Mouse (Mus musculus): ENCODE data around the gene Nlk. TPM values are rescaled to one million over a fixed set of nuclear protein-coding genes. Genes with fewer than 3 reads are reported as not detected.

Gene Nlk
- polyA plus RNA-seq, 1 experiment from 2014 or later: 33.9 TPM

DNA sequence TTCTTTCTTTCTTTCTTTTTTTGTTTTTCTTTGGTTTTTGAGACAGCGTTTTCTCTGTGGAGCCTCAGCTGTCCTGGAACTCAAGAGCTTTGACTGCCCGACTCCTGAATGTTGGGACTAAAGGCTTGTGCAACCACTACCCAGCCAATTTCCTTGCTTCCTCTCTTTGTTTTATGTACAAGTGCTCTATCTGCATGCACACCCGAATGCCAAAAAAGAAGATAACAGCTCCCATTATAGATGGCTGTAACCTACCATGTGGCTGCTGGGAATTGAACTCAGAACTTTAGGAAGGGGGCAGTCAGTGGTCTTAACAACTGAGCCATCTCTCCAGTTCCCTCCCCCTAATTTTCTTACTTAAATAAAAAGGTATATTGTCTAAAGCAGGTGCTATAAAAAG is 77.0 kb downstream of the Nlk start:
- no peak for ATAC-seq (ENCODE audit: low read depth)
- Histone ChIP-seq H3K27me3 (no peaks in the 10 kb centered on the region), H3K9ac (no peak overlapping the region), H3K9me3 (no peaks in the 10 kb centered on the region), H3K4me3 (no peak overlapping the region), H3K4me1 (replicated peaks) (no peaks in the 10 kb centered on the region; the same call in 1 of the 2 replicates), H3K27ac (replicated peaks) (no peak overlapping the region), H3K4me2 (no peak overlapping the region), H3K36me3 (peaks cover 11% of the 10 kb centered on the region)
- 93% methylated on average over 3 of the region's 3 CpGs for WGBS

DNA sequence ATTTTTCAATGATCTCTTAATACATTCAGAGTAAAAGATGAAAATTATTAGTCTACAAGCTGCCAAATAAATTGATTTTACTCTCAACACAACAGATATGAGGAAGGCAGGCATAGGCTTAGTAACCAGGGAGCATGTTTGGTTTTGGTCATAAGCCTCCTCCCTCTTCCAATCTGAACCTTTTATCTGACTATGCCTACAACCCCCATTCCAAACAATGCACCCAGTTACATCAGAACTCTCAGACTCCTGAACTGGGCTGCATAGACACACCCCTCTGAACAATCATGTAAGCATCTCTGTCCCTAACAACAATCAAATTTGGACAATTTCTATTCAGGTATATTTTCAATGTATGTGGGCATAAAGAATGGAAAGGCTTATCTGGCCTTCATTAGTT is 85.9 kb downstream of the Nlk start:
- H3K36me3 ChIP-seq: peaks cover 6% of the 10 kb centered on the region
- H3K27ac ChIP-seq (replicated peaks): no peak overlapping the region
- no peak overlapping the region for H3K4me3 ChIP-seq
- no peak for ATAC-seq (ENCODE audit: low read depth)
- H3K4me1 ChIP-seq (replicated peaks): no peaks in the 10 kb centered on the region
- no peaks in the 10 kb centered on the region for H3K27me3 ChIP-seq
- no peaks in the 10 kb centered on the region for H3K9me3 ChIP-seq
- no peak overlapping the region for H3K9ac ChIP-seq
- H3K4me2 ChIP-seq: no peak overlapping the region

DNA sequence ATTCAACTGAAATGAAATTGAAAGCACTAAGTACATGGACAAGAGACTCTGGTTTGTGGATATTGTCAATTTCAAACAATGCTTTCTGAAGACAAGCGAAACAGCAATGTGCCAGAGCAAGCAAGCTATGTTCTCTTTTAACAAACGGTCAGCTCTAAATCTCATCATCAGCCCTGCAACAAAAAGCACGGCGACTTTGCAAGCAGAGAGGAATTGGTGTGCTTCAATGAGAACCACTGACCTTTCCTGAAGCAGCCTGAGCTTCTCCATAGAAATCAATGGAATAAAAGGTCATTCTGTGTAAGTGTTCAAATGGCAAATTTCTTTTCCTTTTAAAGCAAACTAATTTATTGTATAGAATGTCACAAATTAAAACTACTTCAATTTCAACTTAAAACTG is 87.5 kb downstream of the Nlk start:
- Histone ChIP-seq H3K4me3 (no peak overlapping the region), H3K4me1 (replicated peaks) (no peaks in the 10 kb centered on the region), H3K36me3 (peaks cover 3% of the 10 kb centered on the region; the same call in 1 of the 2 replicates), H3K27ac (replicated peaks) (no peak overlapping the region), H3K9me3 (no peaks in the 10 kb centered on the region), H3K27me3 (no peaks in the 10 kb centered on the region), H3K4me2 (no peak overlapping the region), H3K9ac (no peak overlapping the region)
- 72% methylated on average over 4 of the region's 4 CpGs for WGBS
- ATAC-seq (ENCODE audit: low read depth): no peak

DNA sequence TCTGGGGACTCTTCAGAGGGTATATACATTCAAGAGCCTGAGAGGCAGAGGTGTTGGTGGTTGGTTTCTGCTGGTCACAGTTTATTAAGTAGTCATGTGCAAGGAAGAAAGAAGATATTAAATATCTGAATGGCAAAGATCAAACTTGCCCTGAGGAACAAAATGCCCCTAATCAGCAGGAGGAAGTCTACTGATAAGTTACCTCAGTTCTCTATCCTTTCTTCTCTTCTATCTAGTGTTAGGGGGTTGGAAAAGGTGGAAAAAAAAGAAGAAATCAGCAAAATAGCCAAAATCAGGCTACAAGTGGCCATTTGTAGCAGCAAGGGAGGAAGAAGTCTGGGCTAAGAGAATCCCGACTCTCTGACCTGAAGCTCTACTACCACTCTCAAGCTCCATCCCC is 92.3 kb downstream of the Nlk start:
- H3K27ac ChIP-seq (replicated peaks): no peak overlapping the region
- no peak overlapping the region for H3K4me3 ChIP-seq
- 0 out of 2 replicates have a peak, but pooled peaks cover 3% of the 10 kb centered on the region for H3K36me3 ChIP-seq
- WGBS: 60% methylated on average over 1 of the region's 1 CpGs
- H3K9ac ChIP-seq: no peak overlapping the region
- ATAC-seq (ENCODE audit: low read depth): no peak
- H3K4me1 ChIP-seq (replicated peaks): no peaks in the 10 kb centered on the region
- H3K9me3 ChIP-seq: no peaks in the 10 kb centered on the region
- no peak overlapping the region for H3K4me2 ChIP-seq
- H3K27me3 ChIP-seq: no peaks in the 10 kb centered on the region

DNA sequence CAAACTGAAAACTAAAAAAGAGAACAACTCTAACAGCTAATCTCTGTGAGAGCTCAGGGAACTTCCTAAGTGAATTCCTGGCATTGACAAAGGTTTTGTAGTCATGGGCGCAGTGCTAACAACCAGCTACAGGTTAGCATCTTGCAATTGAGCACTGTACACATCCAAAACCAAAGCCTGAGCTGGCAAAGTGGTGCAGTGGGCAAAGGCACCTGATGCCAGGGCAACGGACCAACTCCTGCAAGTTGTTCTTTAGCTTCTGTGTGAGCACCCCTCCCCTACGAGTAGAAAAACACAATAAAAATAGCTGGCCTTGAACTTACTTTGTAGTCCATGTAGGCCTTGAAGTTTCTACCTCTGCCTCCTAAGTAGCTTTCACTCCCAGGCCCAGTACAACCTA is 94.4 kb downstream of the Nlk start:
- Histone ChIP-seq H3K9ac (no peak overlapping the region), H3K4me1 (replicated peaks) (no peaks in the 10 kb centered on the region), H3K27me3 (no peaks in the 10 kb centered on the region), H3K9me3 (no peaks in the 10 kb centered on the region), H3K27ac (replicated peaks) (no peak overlapping the region), H3K4me3 (no peak overlapping the region), H3K4me2 (no peak overlapping the region), H3K36me3 (0 out of 2 replicates have a peak, but pooled peaks cover 3% of the 10 kb centered on the region)
- ATAC-seq (ENCODE audit: low read depth): no peak
- 93% methylated on average over 3 of the region's 3 CpGs for WGBS

DNA sequence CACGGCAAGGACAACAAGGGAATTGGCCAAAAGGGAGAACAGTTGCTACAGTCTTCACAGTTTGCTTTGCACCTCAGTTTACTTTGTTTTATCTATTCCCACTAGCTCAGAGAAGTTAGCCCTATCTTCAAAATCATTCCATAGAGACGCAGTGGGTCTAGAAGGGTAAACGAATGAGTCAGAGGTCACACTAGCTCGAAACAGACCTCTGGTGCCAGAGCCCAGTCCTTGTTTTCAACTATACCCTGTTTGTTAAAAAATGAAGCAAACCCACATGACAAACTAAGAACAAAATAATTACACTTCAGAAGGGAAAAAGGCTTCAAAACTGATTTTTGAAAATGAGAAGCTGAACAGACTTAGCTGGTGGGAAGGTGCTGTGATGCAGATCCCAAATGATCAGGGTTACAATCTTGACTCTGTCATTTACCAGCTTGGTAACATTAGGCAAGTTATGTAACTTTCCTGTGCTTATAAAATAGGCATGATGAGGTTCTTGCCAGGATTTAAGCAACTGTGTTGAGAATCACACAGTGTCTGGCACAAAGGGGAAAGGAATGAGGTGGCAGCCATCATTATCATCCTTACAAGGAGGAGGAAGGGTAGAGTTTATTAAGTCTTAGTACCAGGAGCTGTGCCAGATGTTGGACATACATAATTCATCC is 96.1 kb downstream of the Nlk start:
- H3K36me3 ChIP-seq: no peaks in the 10 kb centered on the region
- H3K27me3 ChIP-seq: no peaks in the 10 kb centered on the region
- H3K4me3 ChIP-seq: no peak overlapping the region
- no peak overlapping the region for H3K9ac ChIP-seq
- no peaks in the 10 kb centered on the region for H3K9me3 ChIP-seq
- WGBS: 87% methylated on average over 4 of the region's 4 CpGs
- H3K27ac ChIP-seq (replicated peaks): no peak overlapping the region
- no peak for ATAC-seq (ENCODE audit: low read depth)
- H3K4me2 ChIP-seq: no peak overlapping the region
- H3K4me1 ChIP-seq (replicated peaks): peaks cover 11% of the 10 kb centered on the region

DNA sequence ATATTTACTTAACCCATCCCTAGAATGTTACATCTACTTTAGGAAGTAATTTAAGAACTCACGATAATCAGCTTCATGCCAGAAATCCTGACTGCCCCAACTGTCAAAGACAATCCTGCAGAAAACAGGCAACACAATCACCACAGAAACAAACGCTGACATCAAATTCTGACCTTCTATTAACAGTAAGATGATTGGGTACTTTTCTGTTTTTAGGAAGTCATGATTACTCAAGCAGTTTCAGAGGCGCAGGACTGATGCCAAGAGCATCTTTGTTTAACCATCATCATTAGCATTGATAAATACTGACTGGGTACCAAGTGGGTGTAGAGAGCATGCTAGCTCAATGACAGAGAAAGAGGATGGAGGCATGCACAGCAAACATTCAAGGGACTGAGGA is 96.7 kb downstream of the Nlk start:
- H3K27ac ChIP-seq (replicated peaks): no peak overlapping the region
- H3K27me3 ChIP-seq: no peaks in the 10 kb centered on the region
- peaks cover 3% of the 10 kb centered on the region; the same call in 1 of the 2 replicates for H3K36me3 ChIP-seq
- no peak overlapping the region for H3K4me2 ChIP-seq
- 92% methylated on average over 3 of the region's 3 CpGs for WGBS
- H3K9ac ChIP-seq: no peak overlapping the region
- peaks cover 15% of the 10 kb centered on the region for H3K4me1 ChIP-seq (replicated peaks)
- ATAC-seq (ENCODE audit: low read depth): no peak
- H3K4me3 ChIP-seq: no peak overlapping the region
- H3K9me3 ChIP-seq: no peaks in the 10 kb centered on the region

DNA sequence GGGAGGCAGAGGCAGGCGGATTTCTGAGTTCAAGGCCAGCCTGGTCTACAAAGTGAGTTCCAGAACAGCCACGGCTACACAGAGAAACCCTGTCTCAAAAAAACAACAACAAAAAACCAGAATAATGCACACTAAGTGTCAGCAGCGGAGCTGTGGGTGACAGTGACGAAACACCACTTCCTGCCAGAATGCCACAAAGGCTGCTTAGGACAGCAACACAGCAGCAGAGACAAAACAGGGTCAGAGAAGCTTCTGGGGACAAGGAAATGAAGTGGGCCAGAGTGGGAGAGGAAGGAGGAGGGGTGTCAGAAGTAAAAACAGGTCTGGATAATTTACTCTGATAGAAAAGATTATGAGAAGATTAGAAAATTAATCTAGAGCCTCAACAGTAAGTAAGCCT is 97.1 kb downstream of the Nlk start:
- no peak for ATAC-seq (ENCODE audit: low read depth)
- no peak overlapping the region for H3K4me2 ChIP-seq
- H3K4me1 ChIP-seq (replicated peaks): peaks cover 19% of the 10 kb centered on the region
- WGBS: 79% methylated on average over 4 of the region's 4 CpGs
- H3K27ac ChIP-seq (replicated peaks): no peak overlapping the region
- no peak overlapping the region for H3K9ac ChIP-seq
- H3K36me3 ChIP-seq: peaks cover 8% of the 10 kb centered on the region; the same call in 1 of the 2 replicates
- H3K9me3 ChIP-seq: no peaks in the 10 kb centered on the region
- H3K27me3 ChIP-seq: no peaks in the 10 kb centered on the region
- H3K4me3 ChIP-seq: no peak overlapping the region

DNA sequence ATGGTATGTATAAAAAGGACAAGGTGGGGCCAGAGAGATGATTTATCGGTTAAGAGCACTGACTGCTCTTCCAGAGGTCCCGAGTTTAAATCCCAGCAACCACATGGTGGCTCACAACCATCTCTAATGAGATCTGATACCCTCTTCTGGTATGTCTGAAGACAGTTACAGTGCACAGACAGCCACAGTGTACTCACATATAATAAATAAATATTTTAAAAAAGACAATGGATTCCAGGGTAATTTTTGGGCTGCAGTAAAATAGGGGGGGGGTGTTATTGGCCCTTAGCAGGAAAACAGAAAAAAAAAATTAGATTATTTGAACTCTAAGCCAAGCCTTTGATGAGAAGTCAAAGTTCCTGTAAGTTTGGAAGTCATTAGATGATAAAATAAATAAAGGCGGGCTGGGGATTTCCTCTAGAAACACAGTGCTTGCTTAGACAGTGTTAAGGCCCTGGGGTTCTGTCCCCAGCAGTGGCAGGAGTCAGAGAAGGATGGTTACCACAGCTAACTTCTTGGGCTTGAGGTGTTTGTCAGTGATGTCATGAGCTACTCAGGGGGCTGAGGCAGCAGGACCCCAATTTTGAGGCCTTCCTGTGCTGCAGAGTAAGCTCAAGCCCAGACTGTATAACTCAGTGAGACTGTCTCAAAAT is 98.3 kb downstream of the Nlk start:
- no peak for ATAC-seq (ENCODE audit: low read depth)
- Histone ChIP-seq H3K27me3 (no peaks in the 10 kb centered on the region), H3K36me3 (peaks cover 8% of the 10 kb centered on the region; the same call in 1 of the 2 replicates), H3K4me1 (replicated peaks) (peaks cover 19% of the 10 kb centered on the region), H3K9me3 (no peaks in the 10 kb centered on the region), H3K4me2 (no peak overlapping the region), H3K27ac (replicated peaks) (no peak overlapping the region), H3K4me3 (no peak overlapping the region), H3K9ac (no peak overlapping the region)
- 80% methylated on average over 3 of the region's 3 CpGs for WGBS

DNA sequence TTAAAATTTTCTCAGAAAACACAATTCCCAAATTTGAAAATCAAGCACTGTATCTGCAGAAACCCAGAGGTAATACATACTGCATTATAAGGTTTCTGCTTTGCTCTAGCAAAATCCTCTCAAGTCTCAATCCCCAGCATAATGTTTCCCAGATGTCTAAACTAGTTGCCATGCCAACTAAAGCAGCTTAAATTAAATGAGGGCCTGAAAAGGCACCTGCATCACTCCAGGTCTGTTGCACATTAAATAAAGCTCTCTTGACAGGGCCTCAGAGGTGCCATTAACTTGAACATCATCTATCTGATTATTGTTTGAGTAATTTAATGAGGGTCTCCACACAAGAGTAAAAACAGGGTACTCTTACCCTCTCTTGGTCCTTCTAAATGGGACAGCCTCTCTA is 100.4 kb downstream of the Nlk start:
- no peaks in the 10 kb centered on the region for H3K9me3 ChIP-seq
- H3K4me3 ChIP-seq: no peak overlapping the region
- H3K27me3 ChIP-seq: no peaks in the 10 kb centered on the region
- H3K4me1 ChIP-seq (replicated peaks): peaks cover 19% of the 10 kb centered on the region
- H3K4me2 ChIP-seq: no peak overlapping the region
- H3K36me3 ChIP-seq: peaks cover 8% of the 10 kb centered on the region; the same call in 1 of the 2 replicates
- peak; percentile 56 for ATAC-seq (ENCODE audit: low read depth)
- H3K9ac ChIP-seq: no peak overlapping the region
- H3K27ac ChIP-seq (replicated peaks): no peak overlapping the region

DNA sequence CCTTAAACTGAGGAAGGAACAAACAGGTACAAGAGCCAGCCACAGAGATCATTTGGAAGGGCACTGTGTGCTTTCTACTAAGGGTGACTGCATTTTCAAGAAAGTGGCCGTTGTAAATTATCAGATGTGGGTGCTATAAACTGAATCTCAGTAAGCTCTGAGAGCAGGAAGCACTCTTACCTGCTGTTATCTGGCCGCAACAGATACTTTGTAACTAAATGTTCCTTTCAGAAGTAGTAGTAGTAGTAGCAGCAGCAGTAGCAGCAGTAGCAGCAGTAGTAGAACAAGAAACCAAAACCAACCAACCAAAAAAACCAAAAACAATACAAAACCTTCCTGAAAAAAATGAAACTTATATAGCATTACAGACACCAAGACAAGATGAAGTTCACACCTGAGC is 101.4 kb downstream of the Nlk start:
- H3K27me3 ChIP-seq: no peaks in the 10 kb centered on the region
- H3K4me3 ChIP-seq: no peak overlapping the region
- no peak overlapping the region for H3K4me2 ChIP-seq
- H3K9me3 ChIP-seq: no peaks in the 10 kb centered on the region
- ATAC-seq (ENCODE audit: low read depth): no peak
- no peak overlapping the region for H3K27ac ChIP-seq (replicated peaks)
- WGBS: 89% methylated on average over 2 of the region's 2 CpGs
- H3K9ac ChIP-seq: no peak overlapping the region
- H3K36me3 ChIP-seq: peaks cover 8% of the 10 kb centered on the region; the same call in 1 of the 2 replicates
- peaks cover 19% of the 10 kb centered on the region for H3K4me1 ChIP-seq (replicated peaks)

DNA sequence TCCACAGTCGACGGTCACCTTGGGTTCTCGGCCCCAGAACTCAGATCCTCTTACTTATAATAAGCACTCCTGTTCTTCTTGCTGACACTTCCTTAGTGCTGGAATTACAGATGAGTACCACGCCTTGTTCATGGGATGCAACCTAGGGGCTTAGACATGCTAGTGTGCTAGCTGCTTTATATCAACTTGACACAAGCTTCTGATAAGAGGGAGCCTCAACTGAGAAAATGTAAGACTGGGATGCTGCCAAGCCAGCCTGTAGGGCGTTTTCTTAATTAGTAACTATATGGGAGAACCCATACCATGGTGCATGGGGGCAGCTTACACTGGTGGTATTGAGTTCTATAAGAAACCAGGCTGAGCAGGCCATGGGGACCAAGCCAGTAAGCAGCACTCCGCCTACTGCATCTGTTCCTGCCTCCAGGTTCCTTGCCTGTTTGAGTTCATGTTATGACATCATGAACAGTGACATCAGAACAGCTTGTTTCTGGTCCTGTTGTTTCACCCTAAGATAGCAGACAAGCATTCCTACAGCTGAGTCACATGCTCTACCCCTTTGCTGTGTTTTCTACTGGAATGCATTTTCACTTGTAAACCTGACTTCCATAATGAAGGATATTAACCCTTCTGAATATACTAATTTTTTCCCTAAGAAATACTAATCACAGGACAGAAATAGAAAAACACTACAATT is 102.8 kb downstream of the Nlk start:
- no peak overlapping the region for H3K4me3 ChIP-seq
- no peaks in the 10 kb centered on the region for H3K27me3 ChIP-seq
- H3K9ac ChIP-seq: no peak overlapping the region
- H3K9me3 ChIP-seq: no peaks in the 10 kb centered on the region
- H3K36me3 ChIP-seq: peaks cover 8% of the 10 kb centered on the region; the same call in 1 of the 2 replicates
- peaks cover 19% of the 10 kb centered on the region for H3K4me1 ChIP-seq (replicated peaks)
- no peak overlapping the region for H3K27ac ChIP-seq (replicated peaks)
- no peak overlapping the region for H3K4me2 ChIP-seq
- WGBS: 89% methylated on average over 6 of the region's 6 CpGs
- ATAC-seq (ENCODE audit: low read depth): no peak

Measured in neural tube, embryonic 13.5 days (tissue).